Mouse (Mus musculus) forelimb bud, embryonic 11.5 days (tissue): Measurements from ENCODE around the gene Tnfrsf21.
A peak's percentile ranks its signal among the peaks of the same experiment; 100 is the strongest.

Experiments used
- DNase-seq: peaks from one replicate; pipeline ENCODE4 v3.0.0-alpha.2; 2012; ENCODE audit warnings: low read depth, low spot score

Tnfrsf21 gene

DNA sequence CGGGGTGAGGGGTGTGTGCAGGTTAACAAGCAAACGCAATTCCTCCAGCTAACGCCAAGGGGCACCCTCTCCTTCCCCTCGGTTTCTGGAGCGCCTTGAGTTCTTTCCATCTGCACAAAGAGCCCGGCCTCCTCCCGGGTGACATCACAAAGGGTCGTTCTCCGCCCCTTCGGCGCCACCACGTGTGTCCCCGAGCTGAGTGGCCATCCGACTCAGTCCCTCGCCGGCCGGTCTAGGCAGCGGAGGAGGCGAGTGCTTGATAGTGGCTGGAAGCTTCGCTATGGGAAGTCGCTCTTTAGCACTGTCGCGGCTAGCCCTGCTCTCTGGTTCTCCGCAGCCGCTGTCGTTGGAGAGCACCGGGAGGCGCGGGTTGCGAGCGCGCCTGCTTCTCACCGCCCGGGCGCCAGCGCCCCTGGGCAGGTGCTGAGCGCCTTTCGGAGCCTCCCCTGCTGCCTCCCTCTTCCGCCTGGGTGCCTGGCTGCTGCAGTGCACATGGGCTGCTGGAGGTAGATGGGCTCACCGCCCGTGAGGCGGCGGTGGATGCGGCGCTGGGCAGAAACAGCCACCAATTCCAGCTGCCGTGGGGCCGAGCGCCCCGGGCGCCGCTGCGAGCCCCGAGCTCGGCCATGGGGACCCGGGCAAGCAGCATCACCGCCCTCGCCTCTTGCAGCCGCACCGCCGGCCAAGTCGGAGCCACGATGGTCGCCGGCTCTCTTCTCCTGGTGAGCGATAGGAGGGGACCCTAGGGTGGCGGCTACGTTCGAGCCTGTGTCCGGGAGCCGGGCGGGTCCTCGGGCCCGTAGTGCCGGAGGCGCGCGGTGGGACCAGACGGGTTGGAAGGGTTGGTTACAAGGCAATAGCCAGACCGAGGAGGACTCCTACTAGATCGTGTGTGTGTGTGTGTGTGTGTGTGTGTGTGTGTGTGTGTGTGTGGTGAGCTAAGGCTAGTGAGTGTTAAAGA lies at the start of gene Tnfrsf21:
Gene Tnfrsf21 (plus strand): TSS at position 185 of the 961 bp plus-strand sequence.
- peak; percentile 95 for DNase-seq

DNA sequence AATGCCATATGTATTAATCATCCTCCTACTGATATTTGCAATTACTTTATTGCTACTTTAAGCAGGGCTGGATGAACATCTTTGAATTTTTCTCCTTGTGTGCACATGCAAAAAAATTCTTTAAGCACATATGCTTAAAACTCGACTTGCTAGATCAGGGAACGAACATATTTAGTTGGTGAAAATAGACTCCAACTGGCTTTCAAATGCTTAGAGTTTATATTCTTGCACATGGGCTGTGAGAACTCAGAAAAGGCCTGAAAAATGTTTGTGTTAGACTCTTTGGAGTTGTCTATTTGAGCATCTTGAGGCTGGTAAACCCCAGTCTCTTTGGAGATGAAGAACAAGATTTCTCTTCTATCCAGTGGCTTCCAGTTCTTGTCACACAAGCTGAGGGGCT lies 48.2 kb upstream of the Tnfrsf21 start:
- DNase-seq = no peak

DNA sequence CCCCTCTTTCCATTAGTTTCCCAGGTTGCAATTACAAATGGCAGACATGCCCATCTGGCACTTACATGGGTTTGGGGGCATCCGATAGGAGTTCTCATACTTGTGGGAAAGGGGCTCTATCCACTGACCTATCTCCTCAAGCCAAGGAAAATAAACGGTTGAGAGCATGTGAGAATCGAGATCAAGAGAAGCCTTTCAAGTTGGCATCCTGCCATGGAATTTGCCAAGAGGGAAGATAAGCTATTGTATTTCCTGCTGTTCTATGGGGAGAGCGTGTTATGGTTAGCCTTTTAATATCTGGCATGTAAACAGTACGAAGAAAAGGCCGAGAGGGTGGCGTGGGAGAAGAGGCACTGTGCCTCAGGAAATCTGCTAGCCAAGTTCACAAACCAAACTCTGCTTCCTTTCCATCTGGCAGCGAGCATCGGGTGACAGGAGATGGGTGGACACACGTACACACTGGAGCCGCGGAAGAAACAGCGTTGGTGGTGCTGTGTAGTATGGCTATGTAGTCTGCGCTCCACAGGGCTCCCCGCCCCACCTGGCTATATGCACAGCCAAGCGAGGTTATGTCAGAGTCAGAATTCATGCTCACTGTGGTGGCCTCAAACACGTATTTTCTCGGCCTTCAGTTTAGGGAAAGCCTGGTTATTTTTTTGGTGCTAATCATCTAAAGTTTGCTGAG lies 40.9 kb upstream of the Tnfrsf21 start:
- no peak for DNase-seq

DNA sequence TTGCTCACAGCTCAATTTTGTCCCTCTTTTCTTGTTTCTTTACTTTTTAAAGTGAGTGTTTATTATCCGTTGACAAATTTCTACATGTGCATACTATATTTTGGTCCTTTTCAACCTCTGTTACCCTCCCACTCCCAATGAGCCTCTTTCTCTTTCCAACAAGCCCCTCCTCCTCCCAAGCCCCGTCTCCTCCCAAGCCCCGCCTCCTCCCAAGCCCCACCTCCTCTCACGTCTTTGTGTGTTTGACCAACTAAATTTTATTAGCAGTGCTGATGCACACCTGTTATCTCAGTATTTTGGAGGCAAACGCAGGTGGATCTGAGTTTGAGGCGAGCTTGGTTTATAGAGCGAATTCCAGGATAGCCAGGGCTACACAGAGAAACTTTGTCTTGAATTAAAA lies 38.6 kb upstream of the Tnfrsf21 start:
- no peak for DNase-seq

DNA sequence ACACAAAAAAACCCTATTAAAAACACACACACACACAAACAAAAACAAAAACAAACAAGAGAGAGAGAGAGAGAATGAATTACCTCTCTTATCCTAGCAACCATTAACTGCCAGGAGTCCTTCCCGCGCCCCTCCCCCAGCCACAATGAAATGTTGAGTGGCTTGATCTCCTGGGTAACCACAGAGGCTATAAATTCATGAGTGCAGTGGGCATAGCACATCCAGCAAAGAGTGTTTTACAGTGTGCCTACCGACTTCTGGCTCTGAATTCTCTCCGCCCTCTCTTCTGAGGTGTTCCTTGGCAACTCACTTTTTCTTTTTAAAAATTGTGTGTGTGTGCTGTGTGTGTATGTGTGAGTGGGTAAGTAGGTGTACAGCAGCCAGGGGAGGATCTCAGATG lies 38.0 kb upstream of the Tnfrsf21 start:
- DNase-seq = no peak

DNA sequence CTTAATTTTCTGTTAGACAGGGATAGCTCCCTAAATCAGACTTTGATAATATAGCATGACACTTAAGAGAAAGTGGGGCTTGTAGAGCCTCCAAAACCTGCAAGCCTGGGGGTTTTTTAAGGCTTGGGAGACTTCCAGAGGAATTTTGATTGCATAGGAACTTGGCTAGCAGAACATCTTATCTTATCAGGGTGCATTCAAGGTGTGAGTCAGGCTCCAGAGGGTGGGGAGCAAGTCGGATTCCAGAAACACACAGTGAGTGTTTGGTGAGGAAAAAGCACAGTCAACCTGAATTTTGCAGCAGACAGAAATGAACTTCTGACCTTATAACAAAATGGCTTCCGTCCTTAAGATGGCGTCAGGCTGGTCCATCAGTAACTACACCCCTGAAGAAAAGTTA lies 34.5 kb upstream of the Tnfrsf21 start:
- no peak for DNase-seq

DNA sequence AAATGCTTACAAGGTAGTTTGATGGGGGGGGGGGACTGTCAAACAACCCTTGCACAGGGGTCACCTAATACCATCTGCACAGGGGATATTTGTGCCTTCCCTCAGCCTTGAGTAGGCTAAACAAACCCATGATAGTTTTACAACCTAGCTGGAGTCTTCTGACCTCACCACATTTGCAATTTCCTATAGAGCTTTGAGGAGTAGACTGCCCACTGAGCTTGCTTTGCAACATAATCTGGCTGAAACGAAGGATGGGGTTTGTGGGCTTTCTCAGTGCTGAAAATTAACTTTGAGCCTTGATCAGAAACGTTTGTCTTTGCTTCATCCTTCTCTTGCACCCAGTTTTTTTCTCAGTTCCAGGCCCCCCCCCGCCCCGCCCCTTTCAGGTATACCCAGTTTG lies 33.8 kb upstream of the Tnfrsf21 start:
- DNase-seq = no peak

DNA sequence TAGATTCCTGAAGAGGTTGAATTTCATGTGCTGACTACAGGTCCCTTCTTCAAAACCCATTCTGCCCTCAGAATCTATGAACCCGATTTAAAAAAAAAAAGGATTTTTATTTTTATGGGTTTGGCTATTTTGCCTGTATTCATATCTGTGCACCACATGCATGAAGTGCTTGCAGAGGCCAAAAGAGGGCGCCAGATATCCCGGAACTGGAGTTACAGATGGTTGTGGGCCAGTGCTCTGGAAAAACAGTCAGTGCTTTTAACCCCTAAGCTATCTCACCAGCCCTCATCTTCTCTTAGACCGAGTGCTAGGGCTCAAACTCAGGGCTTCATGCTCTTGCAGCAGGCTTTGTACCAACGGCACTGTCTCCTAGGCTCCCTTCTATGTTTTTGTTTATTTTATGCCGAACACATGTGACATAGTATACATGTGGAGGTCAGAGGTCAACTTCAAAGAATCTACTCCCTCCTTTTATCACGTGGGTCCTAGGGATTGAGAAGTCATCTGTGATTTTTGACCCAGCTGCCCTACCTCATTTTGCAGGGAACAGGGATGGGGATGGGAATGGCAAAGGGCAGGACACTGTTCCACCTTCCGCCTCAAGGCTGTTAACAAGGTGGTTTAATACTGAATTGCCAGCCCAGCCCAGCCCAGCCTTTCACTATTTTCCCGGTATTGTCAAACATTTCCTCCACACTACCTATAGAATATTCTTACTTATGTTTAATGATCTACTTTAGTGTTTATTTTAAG lies 30.3 kb upstream of the Tnfrsf21 start:
- no peak for DNase-seq

DNA sequence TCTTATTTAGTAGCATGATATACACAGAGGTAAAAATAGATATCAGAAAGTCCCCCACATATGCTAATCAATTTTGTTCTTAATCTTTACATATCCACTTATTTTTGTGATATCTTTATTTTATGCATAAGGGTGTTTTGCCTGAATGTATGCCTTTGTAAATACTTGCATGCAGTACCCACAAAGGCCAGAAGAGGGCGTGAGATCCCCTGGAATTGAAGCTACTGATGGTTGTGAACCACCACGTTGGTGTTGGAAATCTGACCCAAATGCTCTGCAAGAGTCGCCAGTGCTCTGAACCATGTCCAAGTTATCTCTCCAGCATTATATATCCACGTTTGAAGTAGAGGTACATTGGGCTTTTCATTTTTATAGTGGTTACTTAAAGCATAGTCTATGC lies 28.7 kb upstream of the Tnfrsf21 start:
- no peak for DNase-seq

DNA sequence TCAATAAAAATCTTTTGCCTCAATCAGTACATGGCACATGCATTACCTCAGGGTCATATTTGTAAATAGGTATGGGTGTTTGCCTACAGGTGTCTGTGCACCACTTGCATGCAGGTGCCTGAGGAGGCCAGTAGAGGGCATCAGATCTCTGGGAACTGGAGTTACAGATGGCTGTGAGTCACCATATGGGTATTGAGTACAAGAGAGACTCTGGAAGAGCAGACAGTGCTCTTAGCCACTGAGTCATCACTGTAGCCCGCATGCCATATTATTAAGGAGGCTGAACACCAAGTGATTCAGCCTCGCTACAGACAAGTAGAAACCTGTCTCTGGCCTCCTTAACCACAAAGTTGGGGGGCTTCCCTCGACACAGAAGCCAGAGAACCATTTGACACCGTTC lies 26.4 kb upstream of the Tnfrsf21 start:
- DNase-seq = no peak

DNA sequence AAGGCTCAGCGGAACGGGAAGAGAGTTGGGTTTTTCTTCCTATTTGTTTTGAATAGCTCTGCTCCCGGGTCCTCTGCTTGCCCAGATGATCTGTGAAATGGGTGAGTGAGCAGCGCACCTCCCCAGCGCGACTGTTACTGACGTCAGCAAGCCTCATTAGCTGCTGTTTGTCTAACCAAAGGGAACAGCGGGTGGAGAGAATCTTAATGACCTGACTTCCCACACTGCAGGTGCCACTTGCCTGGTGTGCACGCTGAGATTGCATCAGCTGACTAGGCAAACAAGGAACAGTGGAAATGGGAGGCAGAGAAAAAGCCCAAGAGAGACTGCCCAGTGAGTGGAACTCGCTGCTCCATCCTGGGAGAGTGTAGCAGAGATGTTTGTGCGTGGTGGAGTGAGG lies 25.2 kb upstream of the Tnfrsf21 start:
- DNase-seq = no peak

DNA sequence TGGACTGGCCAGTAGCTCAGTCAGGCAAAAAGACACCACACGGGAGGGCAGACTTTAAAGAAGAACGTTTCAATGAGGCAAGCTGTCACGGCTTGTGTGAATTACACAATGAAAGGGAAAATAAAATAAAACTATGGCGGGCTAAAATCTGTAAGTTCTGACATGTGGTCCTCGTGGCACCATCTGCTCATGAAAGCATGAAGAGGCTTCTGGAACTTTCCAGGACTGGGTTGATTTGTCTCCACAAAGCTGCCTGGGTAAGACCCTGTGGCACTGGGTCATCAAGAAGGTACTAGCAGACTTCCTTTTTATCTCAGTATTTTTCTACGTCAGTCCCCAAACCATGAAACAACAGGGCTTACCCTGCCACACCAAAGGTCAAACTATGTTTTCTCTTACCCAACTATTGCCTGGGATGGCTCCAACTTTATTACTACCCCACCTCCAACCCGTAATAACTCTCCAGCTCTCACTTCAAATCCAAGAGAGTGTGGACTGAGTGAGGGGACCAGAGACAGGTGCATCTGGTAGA lies 16.8 kb upstream of the Tnfrsf21 start:
- DNase-seq = no peak

DNA sequence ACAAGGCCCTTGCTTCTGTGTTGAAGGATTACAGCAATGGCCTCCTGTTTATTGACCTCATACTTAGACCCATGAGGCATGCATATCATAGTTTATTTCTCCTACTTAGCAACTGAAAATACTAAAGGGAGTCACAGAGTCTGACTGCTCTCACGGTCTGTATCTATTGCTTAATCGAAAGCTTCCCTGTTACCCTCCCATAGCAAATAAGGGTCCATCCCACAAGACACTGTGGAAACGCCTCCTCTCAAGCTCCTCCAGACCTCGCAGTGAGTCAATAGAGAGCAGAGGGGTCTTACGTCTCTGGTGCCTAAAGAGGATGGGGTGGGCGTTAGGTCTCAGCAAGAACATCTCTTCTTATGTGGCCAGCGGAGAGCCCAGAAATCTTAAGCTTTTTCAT lies 15.8 kb upstream of the Tnfrsf21 start:
- no peak for DNase-seq

DNA sequence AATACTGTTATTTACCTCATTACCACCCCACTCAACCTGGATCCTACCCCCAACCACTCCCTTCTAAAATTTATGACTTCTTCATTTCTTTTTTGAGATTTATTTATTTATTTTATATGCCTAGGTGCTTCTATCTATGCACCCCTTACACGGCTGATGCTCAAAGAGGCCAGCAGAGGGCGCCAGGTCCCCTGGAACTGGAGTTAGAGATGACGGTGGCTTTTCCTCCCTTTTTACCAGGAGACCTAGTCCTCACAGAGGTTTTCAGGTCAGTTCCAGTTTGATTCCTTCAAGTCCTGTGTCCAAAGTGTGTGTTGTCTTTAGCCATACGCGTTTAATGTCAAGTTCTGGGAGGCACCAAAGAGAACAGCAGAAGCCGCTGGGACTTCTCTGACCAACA lies 3.6 kb upstream of the Tnfrsf21 start:
- DNase-seq = peak; percentile 64

DNA sequence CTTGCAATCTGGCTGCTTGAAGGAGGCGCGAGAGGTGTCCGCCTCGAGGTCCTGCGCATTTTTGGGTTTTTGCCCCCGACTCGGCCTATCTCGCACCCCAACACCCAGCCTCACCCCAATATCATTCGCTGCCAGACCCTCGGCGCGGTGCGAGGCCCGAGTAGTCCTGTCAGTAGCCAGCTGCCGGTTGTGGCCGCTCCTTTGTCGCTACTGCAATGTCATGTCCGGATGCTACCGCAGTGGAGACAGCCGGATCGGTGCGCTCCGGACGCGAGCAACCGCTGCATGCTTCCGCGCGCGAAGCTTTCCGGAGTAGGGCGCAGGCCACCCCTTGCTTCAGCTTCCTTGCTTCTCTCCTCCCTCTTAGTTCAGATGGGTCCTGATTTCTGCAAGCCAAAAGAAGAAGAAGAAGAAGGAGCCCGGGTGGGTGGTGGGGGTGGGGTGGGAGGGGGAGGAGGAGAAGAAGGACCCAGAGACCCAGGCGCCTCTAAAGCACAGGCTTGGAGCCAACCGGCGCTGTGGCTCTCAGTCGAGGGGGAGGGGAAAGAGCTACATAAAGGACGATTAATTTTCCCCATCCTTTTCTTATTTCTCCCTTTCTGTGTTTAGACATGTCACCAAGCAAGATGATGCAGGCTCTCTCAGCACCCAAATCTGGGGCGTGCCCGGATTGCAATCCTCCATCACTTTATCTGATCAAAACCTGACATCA lies 1.1 kb downstream of the Tnfrsf21 start:
- peak; percentile 26 for DNase-seq

DNA sequence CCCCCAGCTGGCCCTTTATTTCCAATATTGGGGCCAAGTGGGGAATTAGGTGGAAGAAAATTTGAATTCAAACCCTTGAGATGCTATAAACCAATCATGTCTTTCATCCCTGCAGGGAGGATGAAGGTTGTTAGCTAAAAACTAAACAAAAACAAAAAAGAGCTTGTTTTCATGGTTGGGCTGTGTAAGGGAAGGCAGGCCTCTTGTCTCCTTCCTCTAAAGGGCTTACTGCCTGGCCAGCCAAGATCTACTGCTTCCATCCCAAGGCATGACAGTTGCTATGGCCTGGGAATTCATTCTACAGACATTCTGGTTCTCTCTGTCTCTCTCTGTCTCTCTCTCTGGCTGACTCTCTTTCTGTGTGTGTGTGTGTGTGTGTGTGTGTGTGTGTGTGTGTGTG lies 1.7 kb downstream of the Tnfrsf21 start:
- DNase-seq = no peak

DNA sequence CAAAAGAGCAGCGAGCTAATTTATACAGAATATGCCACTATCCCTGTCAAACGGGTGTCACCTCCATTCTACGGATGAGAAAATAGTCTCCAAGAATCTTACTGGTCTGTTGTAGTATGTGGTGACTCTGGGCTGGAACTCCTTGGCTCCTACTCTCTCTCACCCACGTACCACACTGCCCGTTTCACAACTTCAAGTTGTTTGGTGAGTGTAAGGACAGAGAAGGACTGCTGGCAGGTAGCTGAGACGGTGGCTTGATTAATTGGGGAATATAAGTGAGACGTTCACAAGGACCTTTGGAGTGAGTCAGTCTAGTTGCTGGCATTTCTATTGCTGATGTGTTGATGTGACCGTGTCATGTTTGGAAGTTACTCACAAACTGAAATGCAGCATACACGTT lies 3.3 kb downstream of the Tnfrsf21 start:
- DNase-seq = no peak

DNA sequence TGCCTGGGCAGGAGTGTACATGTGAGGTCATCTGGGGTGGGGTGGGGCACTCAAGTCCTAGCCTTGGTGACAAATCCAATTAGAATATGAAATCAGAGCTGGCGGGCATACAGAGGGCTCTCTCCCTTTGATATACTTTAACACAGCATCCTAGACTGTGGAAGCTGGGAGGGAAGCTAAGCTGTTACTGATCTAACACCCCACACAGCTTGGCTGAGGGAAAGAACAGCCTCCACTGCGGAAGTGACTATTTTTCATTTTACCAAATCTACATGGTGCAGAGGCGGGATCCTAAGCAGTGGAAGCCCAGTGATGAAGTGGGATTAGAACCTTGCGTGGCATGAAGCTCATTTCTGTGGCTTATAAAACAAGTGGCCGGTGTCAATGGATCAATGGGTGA lies 4.7 kb downstream of the Tnfrsf21 start:
- DNase-seq = no peak

DNA sequence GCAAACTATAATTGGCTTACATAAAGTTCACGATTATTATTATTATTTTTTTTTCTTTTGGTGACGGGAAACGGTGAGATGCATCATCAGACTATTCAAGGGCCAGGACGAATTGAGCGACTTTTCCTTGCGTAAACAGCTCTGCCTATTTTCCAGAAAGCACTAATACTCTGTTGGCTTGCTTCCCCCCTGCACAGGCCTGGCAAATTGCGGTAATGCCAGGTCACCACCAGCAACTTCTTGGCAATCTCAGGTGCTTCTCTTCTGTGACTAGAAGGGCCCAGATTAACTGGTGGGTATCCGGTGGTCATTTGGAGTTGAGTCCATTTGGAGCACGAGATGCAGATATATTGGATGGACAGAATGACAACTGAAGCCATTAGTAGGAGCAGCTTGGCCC lies 5.7 kb downstream of the Tnfrsf21 start:
- no peak for DNase-seq

DNA sequence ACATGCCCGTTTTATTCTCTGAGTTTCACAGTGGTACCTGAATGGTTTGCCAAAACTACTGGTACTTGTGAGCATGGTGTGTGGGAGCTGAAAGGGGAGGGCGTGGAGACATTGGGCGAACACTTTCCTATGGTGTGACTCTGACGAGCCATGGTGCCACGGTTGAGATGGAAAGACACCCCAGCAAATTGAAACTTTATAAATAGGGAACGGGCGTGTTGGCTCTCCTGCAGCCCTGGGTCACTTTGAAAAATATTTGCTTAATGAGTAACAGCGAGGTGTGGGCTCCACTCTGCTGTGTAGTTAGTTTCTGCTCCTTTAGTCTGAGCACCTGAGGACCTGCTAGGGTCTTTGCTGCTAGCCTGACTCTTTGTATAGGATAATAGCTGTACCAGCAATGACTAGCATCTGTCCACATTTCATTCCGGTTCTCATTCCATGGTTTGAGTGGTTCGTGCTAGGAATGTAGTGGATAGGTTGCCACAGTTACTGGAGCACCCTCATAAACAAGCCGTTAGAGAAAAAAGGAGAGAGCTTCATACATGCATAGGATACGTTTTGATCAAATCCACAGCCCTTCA lies 7.4 kb downstream of the Tnfrsf21 start:
- DNase-seq = no peak

DNA sequence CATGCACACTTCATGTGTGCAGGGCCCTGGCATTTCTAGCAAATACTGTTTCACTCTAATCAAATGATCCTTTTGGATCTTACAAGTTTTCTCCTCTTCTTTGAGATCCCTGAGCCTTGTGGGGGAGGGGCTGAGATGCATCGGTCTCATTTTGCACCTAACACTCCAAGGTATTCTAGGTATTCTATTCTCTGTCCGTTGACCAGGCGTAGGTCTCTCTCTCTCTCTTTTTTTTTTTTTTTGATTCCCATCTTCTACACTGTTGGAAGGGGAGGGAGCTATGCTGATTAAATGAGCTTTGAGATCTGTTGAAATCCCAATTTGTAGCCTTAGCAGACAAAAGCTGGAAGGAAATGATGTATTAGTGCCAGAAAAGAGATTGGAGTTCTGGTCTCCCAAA lies 8.2 kb downstream of the Tnfrsf21 start:
- no peak for DNase-seq
